Mouse (Mus musculus) intestine, postnatal 0 days (tissue): ENCODE data around the gene Malsu1. TPM values are rescaled to one million over a fixed set of nuclear protein-coding genes. Genes with fewer than 3 reads are reported as not detected.

Experiments used
- ATAC-seq: fragments of 200-750 bp; cut with Nextera tagmentation; 2 replicates; pipeline ENCODE4 v1.8.0; 2017; ENCODE audit warnings: mild to moderate bottlenecking, moderate TSS enrichment, moderate library complexity
- H3K27ac ChIP-seq: fragments of 300-500 bp; sonication (generic); 2 replicates; pipeline ENCODE4 v1.5.1; 2014; ENCODE audit warnings: mild to moderate bottlenecking, low read depth, low read length, moderate library complexity
- H3K27me3 ChIP-seq: fragments of 300-500 bp; sonication (generic); replicated peaks from 2 replicates; pipeline ENCODE4 v1.6.1; 2014; ENCODE audit warnings: low read length, mixed read lengths; ENCODE audit not compliant: control insufficient read depth, insufficient read depth
- H3K36me3 ChIP-seq: fragments of 300-500 bp; sonication (generic); 2 replicates; pipeline ENCODE4 v1.6.1; 2014; ENCODE audit warnings: mild to moderate bottlenecking, moderate library complexity; ENCODE audit not compliant: control insufficient read depth, insufficient read depth
- H3K4me1 ChIP-seq: fragments of 300-500 bp; sonication (generic); replicated peaks from 2 replicates; pipeline ENCODE4 v1.6.1; 2014; ENCODE audit warnings: antibody characterized with exemption, low read length, mixed read lengths; ENCODE audit not compliant: control insufficient read depth, insufficient read depth
- H3K4me2 ChIP-seq: fragments of 300-500 bp; sonication (generic); replicated peaks from 2 replicates; pipeline ENCODE4 v1.6.1; 2014; ENCODE audit warnings: low read depth, mild to moderate bottlenecking, moderate library complexity
- H3K4me3 ChIP-seq: fragments of 300-500 bp; sonication (generic); 2 replicates; pipeline ENCODE4 v1.5.1; 2014; ENCODE audit warnings: low read depth, low read length
- H3K9ac ChIP-seq: fragments of 300-500 bp; sonication (generic); 2 replicates; pipeline ENCODE4 v1.6.1; 2014; ENCODE audit warnings: mild to moderate bottlenecking, low read depth, low read length
- H3K9me3 ChIP-seq: fragments of 300-500 bp; sonication (generic); 2 replicates; pipeline ENCODE4 v1.6.1; 2016; ENCODE audit warnings: mixed run types; ENCODE audit not compliant: control insufficient read depth
- CTCF ChIP-seq: sonication (generic); IDR thresholded peaks from 2 replicates; pipeline ENCODE4 v1.5.1; 2016; ENCODE audit warnings: low read depth, mild to moderate bottlenecking, control low read depth, antibody characterized with exemption, moderate library complexity
- WGBS: fragments of 180-500 bp; shearing (Covaris S2); extraction: QIAGEN DNeasy Blood & Tissue Kit; methylation state at CpG from one replicate; pipeline ENCODE4 v1.1.7; 2014; 5-methylcytosine and 5-hydroxymethylcytosine counted together
- polyA plus RNA-seq: library from polyadenylated mRNA; unstranded; fragments of >200 nt; fragmentation: Nextera tagmentation; extraction: Ambion mirVana; gene quantifications from 2 replicates; pipeline ENCODE4 v1.2.1, GENCODE M21; 2015

Malsu1 gene
- polyA plus RNA-seq, 1 experiment from 2014 or later = 86.9 TPM

DNA sequence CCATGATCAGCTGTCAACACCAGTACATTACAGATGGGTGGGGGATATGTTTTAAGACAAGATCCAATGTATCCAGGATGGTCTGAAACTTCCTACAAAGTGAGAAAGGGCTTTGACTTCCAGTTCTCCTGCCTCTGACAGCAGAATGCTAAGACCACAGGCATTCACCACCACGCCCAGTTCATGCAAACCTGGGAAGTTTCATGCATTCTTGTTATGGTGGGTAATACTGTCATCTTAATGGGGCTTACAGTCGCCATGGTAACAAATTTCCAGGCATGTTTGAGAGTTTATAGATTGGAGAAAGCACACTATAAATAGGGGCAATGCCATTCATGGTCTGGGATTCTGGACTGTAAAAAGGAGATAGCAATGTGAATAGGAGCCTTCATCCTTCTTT, 35.6 kb downstream of the Malsu1 start:
- TF ChIP-seq CTCF = no peak
- H3K4me3 ChIP-seq = no peak overlapping the region
- no peaks in the 10 kb centered on the region for H3K4me1 ChIP-seq
- H3K9ac ChIP-seq = no peak overlapping the region
- ATAC-seq = no peak
- peaks cover 40% of the 10 kb centered on the region for H3K36me3 ChIP-seq
- H3K27ac ChIP-seq = no peak overlapping the region
- no peaks in the 10 kb centered on the region for H3K27me3 ChIP-seq
- 68% methylated on average over 2 of the region's 2 CpGs for WGBS
- H3K4me2 ChIP-seq = no peak overlapping the region
- no peaks in the 10 kb centered on the region for H3K9me3 ChIP-seq

DNA sequence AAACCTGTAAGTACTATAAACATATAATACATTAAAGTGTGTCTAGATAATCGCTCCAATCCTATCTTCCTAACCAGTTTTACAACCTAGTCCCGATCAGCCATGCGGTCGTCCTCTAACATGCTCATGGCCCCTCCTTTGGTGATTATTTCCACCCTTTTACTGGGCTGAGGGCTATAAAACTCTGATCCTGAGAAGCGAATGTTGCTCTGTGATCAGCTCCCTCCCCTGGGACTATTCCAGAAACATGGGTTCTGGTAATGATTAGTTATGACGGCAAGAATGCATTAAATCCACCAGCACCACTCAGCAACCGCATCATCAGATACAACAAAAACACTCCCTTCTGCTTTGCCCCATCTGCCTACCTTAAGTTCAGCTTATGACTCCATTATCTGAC, 40.3 kb downstream of the Malsu1 start:
- no peak for TF ChIP-seq CTCF
- peaks cover 19% of the 10 kb centered on the region for H3K36me3 ChIP-seq
- H3K4me2 ChIP-seq = no peak overlapping the region
- ATAC-seq = peak; percentile 69
- no peaks in the 10 kb centered on the region for H3K4me1 ChIP-seq
- WGBS = 35% methylated on average over 7 of the region's 7 CpGs
- no peaks in the 10 kb centered on the region for H3K9me3 ChIP-seq
- H3K27me3 ChIP-seq = no peaks in the 10 kb centered on the region
- H3K4me3 ChIP-seq = no peak overlapping the region
- no peak overlapping the region for H3K9ac ChIP-seq
- H3K27ac ChIP-seq = 0 out of 2 replicates have a peak overlapping the region, but pooled peaks have one; percentile 6

DNA sequence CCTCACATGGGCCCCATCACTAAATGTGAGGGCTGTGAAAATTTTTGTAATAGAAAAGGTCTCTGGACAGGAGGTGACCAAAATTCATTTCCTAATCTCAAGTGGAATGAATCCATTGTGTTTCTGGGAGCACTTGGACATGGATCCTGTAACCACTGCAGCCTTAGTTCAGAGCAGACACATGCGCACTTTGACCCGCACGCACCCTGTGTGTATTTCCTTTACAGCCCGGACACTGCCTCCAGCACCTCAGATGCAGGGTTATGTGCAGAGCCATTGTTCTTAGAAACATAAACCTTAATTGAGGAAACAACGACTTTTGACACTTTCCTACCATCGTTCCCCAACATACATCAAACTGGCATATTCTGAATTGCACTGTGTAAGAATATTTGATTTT, 40.9 kb downstream of the Malsu1 start:
- no peaks in the 10 kb centered on the region for H3K9me3 ChIP-seq
- peaks cover 16% of the 10 kb centered on the region for H3K36me3 ChIP-seq
- peak; percentile 91 for ATAC-seq
- no peak overlapping the region for H3K9ac ChIP-seq
- H3K27ac ChIP-seq = 0 out of 2 replicates have a peak overlapping the region, but pooled peaks have one; percentile 6
- H3K4me3 ChIP-seq = no peak overlapping the region
- no peaks in the 10 kb centered on the region for H3K27me3 ChIP-seq
- whole genome bisulfite sequencing = 40% methylated on average over 6 of the region's 6 CpGs
- no peak overlapping the region for H3K4me2 ChIP-seq
- H3K4me1 ChIP-seq = no peaks in the 10 kb centered on the region
- no peak for TF ChIP-seq CTCF

DNA sequence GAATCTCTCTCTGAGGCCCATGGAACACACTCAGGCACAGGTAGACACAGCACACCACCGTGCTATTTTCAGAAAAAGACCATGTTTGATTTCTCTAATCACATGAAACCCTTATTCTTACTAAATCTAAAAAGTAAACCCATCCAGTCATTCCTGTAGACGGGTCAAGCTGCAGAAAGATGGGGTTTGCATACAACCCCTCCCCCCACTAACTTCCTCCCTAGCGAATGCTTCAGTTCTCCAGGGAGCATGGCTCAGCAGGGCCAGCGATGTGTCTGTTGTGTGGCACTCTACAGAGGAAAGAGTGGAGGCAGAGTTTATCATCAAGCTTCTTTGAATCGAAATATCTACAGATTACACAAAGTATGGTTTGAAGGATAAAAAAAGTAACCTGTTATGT, 42.0 kb downstream of the Malsu1 start:
- peaks cover 16% of the 10 kb centered on the region for H3K36me3 ChIP-seq
- H3K9ac ChIP-seq = no peak overlapping the region
- no peak for ATAC-seq
- H3K27ac ChIP-seq = no peak overlapping the region
- H3K4me1 ChIP-seq = no peaks in the 10 kb centered on the region
- no peaks in the 10 kb centered on the region for H3K27me3 ChIP-seq
- no peak overlapping the region for H3K4me3 ChIP-seq
- no peak for TF ChIP-seq CTCF
- 78% methylated on average over 5 of the region's 5 CpGs for WGBS
- no peaks in the 10 kb centered on the region for H3K9me3 ChIP-seq
- H3K4me2 ChIP-seq = no peak overlapping the region

DNA sequence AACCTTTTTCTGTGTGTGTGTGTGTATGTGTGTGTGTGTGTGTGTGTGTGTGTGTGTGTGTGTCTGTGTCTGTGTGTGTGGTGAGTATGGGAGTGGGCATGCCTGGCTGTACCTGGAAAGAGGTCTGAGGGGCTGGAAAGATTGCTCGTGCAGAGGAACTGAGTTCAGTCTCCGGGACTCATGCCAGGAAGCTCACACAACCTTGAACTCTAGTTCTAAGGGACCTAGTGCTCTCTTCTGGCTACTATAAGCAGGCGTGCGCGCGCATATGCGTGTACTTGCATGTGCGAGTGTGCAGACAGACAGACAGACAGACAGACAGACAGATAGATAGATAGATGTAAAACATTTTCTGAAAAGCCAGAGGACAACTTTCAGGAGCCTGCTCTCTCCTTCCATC, 42.6 kb downstream of the Malsu1 start:
- Histone ChIP-seq H3K4me1 (no peaks in the 10 kb centered on the region), H3K9ac (no peak overlapping the region), H3K36me3 (peaks cover 16% of the 10 kb centered on the region; the same call in 1 of the 2 replicates), H3K27ac (no peak overlapping the region), H3K4me2 (no peak overlapping the region), H3K9me3 (no peaks in the 10 kb centered on the region), H3K27me3 (no peaks in the 10 kb centered on the region), H3K4me3 (no peak overlapping the region)
- TF ChIP-seq CTCF = no peak
- ATAC-seq = no peak
- WGBS = 82% methylated on average over 8 of the region's 8 CpGs

DNA sequence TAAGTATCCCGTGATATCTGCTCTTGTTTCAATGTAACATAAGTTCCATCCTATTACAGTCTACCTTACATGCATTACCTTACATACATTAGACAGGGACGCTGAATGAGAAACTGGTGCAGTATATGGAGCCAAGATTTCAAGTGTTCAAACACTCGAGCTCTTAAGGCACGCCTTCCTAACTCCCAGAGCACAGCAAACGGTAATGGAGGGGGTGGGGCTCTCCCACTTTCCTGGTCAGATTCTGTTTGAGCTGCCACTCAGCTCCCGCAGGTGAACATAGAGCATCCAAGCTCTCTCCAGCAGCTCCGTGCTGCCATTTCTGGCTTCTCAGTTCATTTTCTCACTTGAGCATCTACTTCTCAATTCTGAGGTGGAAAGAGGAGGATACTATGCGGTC, 44.9 kb downstream of the Malsu1 start:
- Histone ChIP-seq H3K9me3 (no peaks in the 10 kb centered on the region), H3K4me1 (no peaks in the 10 kb centered on the region), H3K9ac (no peak overlapping the region), H3K4me3 (no peak overlapping the region), H3K36me3 (peaks cover 16% of the 10 kb centered on the region; the same call in 1 of the 2 replicates), H3K4me2 (no peak overlapping the region), H3K27me3 (no peaks in the 10 kb centered on the region), H3K27ac (no peak overlapping the region)
- TF ChIP-seq CTCF = no peak
- 67% methylated on average over 8 of the region's 8 CpGs for WGBS
- ATAC-seq = no peak
